Mouse (Mus musculus) cerebellum, adult 2 months (tissue): ENCODE data around the gene Hoxb4.

Experiments used
- CTCF ChIP-seq: fragments of 200-500 bp; IDR thresholded peaks from 2 replicates; pipeline ENCODE4 v1.5.1; 2011; ENCODE audit warnings: low read depth, mild to moderate bottlenecking, control low read depth, low read length, moderate library complexity, borderline replicate concordance; ENCODE audit not compliant: insufficient read depth
- POLR2A ChIP-seq: fragments of 200-500 bp; IDR thresholded peaks from 2 replicates; pipeline ENCODE4 v1.6.1; 2011; ENCODE audit warnings: low read length, control low read depth, borderline replicate concordance; ENCODE audit not compliant: insufficient read depth

- TF ChIP-seq POLR2A (no peak), CTCF (no peak)
These were observed 26.8 kb downstream of the Hoxb4 start for GRCm38 (mm10) chr11:96344878-96345159.
